Mouse (Mus musculus): ENCODE measurements at regions not wholly inside any gene's neighbourhood (a gene's known extent, or its start where the extent isn't known, plus 50 kb on each side); places are given as distances from the start of the nearest gene placed in this dataset.

DNA sequence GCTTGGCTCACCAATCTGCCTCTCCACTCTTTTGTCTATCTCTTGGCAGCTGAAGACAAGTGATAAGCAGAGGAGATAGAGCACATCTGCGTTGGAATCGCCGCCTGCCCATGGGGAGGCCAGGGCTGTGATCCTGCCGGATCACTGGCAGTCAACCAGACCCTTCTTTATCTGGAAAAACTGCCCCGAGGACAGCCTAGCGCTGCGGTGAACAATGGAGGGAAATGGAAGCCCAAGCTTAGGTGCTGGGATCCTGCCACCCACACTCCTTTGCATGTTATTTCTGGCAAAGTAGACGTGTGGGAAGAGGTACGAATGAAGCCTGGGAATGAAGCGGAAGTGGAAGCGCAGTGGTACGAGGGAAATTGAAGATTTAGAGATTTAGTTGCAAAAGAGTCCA is 112.8 kb downstream of the Rassf10 start:
- Histone ChIP-seq H3K4me1 (0 out of 2 replicates have a peak, but pooled peaks cover 4% of the 10 kb centered on the region), H3K9ac (no peak overlapping the region), H3K4me2 (no peak overlapping the region), H3K9me3 (no peaks in the 10 kb centered on the region), H3K4me3 (no peak overlapping the region), H3K36me3 (no peaks in the 10 kb centered on the region), H3K27me3 (no peaks in the 10 kb centered on the region), H3K27ac (no peak overlapping the region)
- WGBS: 55% methylated on average over 12 of the region's 12 CpGs
- no peak for ATAC-seq (ENCODE audit: borderline replicate concordance, extremely low read depth, low FRiP score, low TSS enrichment)

GRCm38 (mm10) chr7:113068296-113068695 is 114.5 kb downstream of the Rassf10 start:
- 0 out of 2 replicates have a peak, but pooled peaks cover 4% of the 10 kb centered on the region for H3K4me1 ChIP-seq
- no peaks in the 10 kb centered on the region for H3K9me3 ChIP-seq
- H3K4me2 ChIP-seq: no peak overlapping the region
- H3K27ac ChIP-seq: no peak overlapping the region
- H3K9ac ChIP-seq: no peak overlapping the region
- ATAC-seq (ENCODE audit: borderline replicate concordance, extremely low read depth, low FRiP score, low TSS enrichment): no peak
- H3K27me3 ChIP-seq: no peaks in the 10 kb centered on the region
- 88% methylated on average over 6 of the region's 6 CpGs for WGBS
- no peak overlapping the region for H3K4me3 ChIP-seq
- no peaks in the 10 kb centered on the region for H3K36me3 ChIP-seq

DNA sequence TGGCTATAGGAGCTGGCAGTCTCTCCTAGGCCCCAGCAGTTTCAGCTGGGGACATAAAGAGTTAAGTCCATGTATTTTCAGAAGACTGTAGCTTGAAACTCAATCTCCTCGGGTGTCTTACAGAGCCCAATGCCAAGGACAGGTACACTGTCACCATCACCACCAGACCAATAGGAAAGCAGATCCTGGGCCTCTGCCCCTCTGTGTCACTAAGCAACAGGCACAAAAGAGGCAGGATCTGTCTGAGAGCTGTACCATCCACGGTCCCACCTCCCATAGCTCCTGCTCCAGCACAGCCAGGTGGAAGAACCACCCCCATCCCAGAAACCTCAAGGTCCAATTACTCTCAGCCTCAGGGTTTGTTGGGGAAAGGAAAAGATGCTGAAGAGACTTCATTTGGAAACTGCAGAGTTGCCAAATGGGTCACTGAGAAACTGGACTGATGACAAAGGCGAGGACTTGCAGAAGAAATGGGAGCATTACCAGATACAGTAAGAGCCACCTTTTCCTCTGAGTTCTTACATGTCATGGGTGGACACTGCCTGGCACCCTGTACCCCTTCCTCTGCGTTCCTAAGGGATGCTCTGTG is 115.7 kb downstream of the Rassf10 start:
- no peak for ATAC-seq (ENCODE audit: borderline replicate concordance, extremely low read depth, low FRiP score, low TSS enrichment)
- H3K4me2 ChIP-seq: no peak overlapping the region
- no peak overlapping the region for H3K9ac ChIP-seq
- H3K27me3 ChIP-seq: no peaks in the 10 kb centered on the region
- WGBS: 50% methylated on average over 4 of the region's 4 CpGs
- 0 out of 2 replicates have a peak, but pooled peaks cover 4% of the 10 kb centered on the region for H3K4me1 ChIP-seq
- no peaks in the 10 kb centered on the region for H3K36me3 ChIP-seq
- no peak overlapping the region for H3K27ac ChIP-seq
- H3K9me3 ChIP-seq: no peaks in the 10 kb centered on the region
- no peak overlapping the region for H3K4me3 ChIP-seq

- H3K9me3 ChIP-seq: no peaks in the 10 kb centered on the region
- 48% methylated on average over 1 of the region's 1 CpGs for WGBS
- 0 out of 2 replicates have a peak, but pooled peaks cover 2% of the 10 kb centered on the region for H3K4me1 ChIP-seq
- H3K36me3 ChIP-seq: no peaks in the 10 kb centered on the region
- ATAC-seq (ENCODE audit: borderline replicate concordance, extremely low read depth, low FRiP score, low TSS enrichment): no peak
- H3K27ac ChIP-seq: no peak overlapping the region
- no peaks in the 10 kb centered on the region for H3K27me3 ChIP-seq
- H3K4me2 ChIP-seq: no peak overlapping the region
- no peak overlapping the region for H3K9ac ChIP-seq
- H3K4me3 ChIP-seq: no peak overlapping the region
These were observed 117.7 kb downstream of the Rassf10 start for GRCm38 (mm10) chr7:113071418-113071817.

- ATAC-seq (ENCODE audit: borderline replicate concordance, extremely low read depth, low FRiP score, low TSS enrichment): no peak
- Histone ChIP-seq H3K36me3 (no peaks in the 10 kb centered on the region), H3K4me2 (no peak overlapping the region), H3K27ac (no peak overlapping the region), H3K9me3 (no peaks in the 10 kb centered on the region), H3K27me3 (no peaks in the 10 kb centered on the region), H3K4me3 (no peak overlapping the region), H3K4me1 (no peaks in the 10 kb centered on the region), H3K9ac (no peak overlapping the region)
- WGBS: 55% methylated on average over 6 of the region's 6 CpGs
These were observed 120.0 kb downstream of the Rassf10 start for GRCm38 (mm10) chr7:113073781-113074180.

DNA sequence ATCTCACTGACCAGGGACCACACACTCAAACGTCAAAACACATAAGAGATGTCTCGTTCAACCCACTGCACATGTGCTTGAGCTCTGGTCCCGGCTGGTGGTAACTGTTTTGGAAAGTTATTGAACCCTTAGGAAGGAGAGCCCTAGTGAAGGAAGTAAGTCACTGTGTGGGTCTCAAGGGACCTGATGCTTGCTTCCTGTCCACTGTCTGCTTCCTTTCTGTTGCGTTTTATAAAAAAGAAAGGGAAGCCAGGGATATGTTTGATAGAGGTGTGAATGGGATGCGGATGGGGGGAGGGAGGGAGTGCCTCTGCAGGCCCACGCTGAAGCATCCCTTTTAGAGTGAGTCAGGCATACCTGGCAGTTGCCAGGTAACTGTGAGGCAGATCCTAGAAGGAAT is 121.6 kb downstream of the Rassf10 start:
- no peak overlapping the region for H3K4me3 ChIP-seq
- H3K4me1 ChIP-seq: no peaks in the 10 kb centered on the region
- no peak for ATAC-seq (ENCODE audit: borderline replicate concordance, extremely low read depth, low FRiP score, low TSS enrichment)
- no peaks in the 10 kb centered on the region for H3K27me3 ChIP-seq
- H3K27ac ChIP-seq: no peak overlapping the region
- WGBS: 42% methylated on average over 6 of the region's 6 CpGs
- H3K9me3 ChIP-seq: no peaks in the 10 kb centered on the region
- H3K4me2 ChIP-seq: no peak overlapping the region
- no peak overlapping the region for H3K9ac ChIP-seq
- no peaks in the 10 kb centered on the region for H3K36me3 ChIP-seq

DNA sequence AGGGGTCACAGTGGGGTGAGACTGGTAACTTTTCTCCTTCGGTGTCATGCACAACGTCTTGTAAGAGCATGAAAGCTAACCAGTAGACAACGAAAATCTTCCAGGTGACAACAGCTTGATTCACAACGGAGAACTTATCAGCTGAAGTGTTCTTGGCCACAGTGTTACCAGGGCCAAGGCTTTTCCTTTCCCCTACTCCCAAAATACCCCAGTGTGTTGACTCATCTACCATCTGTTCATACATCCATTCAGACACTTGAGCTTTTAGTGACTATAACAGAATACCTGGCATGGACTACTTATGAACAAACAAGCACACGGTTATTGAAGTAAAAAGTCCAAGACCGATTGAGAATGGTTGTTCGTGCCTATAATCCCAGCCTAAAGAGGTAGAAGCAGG is 122.5 kb downstream of the Rassf10 start:
- WGBS: 75% methylated on average over 7 of the region's 7 CpGs
- Histone ChIP-seq H3K4me2 (no peak overlapping the region), H3K36me3 (no peaks in the 10 kb centered on the region), H3K27me3 (no peaks in the 10 kb centered on the region), H3K27ac (no peak overlapping the region), H3K9ac (no peak overlapping the region), H3K4me3 (no peak overlapping the region), H3K9me3 (no peaks in the 10 kb centered on the region), H3K4me1 (no peaks in the 10 kb centered on the region)
- no peak for ATAC-seq (ENCODE audit: borderline replicate concordance, extremely low read depth, low FRiP score, low TSS enrichment)

DNA sequence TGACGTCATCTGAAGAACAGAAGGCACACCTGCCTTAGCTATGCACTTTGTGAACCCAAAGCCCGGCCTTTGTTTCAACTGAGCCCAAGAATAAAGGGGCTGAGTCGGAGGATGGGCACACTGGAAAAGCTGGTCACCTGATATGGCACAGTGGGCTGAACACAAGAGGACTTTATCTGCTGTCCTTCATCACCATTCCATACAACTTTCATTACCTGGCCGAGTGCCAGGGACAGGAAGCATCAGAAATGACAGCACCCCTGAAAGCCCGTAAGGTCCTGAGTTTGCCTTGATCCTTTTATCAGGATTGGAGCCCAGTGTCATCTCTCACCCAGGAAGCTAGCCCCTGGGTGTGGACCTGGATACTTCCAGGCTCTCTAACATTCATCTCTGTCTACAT is 126.1 kb upstream of the Arntl start:
- ATAC-seq (ENCODE audit: borderline replicate concordance, extremely low read depth, low FRiP score, low TSS enrichment): no peak
- Histone ChIP-seq H3K4me2 (no peak overlapping the region), H3K9me3 (no peaks in the 10 kb centered on the region), H3K4me3 (no peak overlapping the region), H3K27ac (no peak overlapping the region), H3K27me3 (no peaks in the 10 kb centered on the region), H3K4me1 (peaks cover 7% of the 10 kb centered on the region; the same call in 1 of the 2 replicates), H3K36me3 (no peaks in the 10 kb centered on the region), H3K9ac (no peak overlapping the region)
- 39% methylated on average over 5 of the region's 5 CpGs for WGBS

DNA sequence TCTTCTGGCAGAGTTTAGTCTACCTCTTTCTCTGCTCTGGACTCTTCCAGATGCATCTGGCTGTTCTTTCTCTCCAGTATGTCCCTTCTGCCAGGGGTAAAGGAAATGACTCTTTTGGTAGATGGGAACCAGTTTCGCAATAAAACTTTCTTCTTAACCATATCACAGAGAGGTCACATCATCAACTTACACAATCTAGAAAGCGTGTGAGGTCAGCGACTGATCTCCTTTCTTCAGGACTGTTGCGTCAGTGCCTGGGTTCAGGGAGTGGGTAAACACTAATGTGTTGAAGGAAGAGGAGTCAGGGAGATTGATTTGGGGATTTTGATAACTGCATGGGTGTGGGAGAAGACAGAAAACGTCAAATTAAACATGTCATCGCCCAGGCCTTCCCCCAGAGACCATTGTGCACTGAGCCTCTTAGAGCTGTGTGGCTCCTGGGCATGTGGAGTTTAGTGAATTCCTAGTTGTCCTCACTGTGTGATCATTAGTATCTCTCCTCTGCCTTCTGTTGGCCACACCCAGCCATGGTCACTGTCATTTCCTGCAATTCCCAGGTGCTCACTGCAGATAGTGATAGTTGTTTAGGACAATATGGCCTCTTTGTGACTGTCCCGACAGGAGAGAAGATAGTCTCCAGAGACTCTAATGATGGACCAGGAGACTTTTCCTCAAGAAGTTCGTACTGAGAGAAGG is 122.2 kb upstream of the Arntl start:
- Histone ChIP-seq H3K36me3 (no peaks in the 10 kb centered on the region), H3K9me3 (no peaks in the 10 kb centered on the region), H3K27ac (no peak overlapping the region), H3K27me3 (no peaks in the 10 kb centered on the region), H3K4me2 (no peak overlapping the region), H3K9ac (no peak overlapping the region), H3K4me3 (no peak overlapping the region), H3K4me1 (peaks cover 7% of the 10 kb centered on the region; the same call in 1 of the 2 replicates)
- WGBS: 49% methylated on average over 8 of the region's 8 CpGs
- peak; percentile 59; the same call in 1 of the 2 replicates for ATAC-seq (ENCODE audit: borderline replicate concordance, extremely low read depth, low FRiP score, low TSS enrichment)

DNA sequence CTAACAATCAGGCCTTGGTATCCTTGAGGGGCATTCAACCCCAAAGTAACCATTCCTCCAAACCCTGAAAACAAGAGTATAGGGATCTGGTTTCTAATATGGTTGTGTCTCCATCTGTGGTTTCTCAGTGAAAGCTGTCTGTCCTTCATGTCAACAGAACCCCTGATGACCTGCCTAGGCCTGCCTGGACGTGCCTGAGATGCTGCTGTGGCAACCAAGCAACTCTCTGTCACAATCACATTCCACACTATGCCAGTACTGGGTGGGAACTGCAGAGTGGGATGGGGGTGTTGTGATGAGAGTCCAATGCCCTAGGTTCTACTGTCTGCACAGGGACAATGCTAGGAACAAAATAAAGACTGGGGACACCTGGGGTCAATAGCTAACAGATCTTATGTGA is 121.1 kb upstream of the Arntl start:
- H3K9ac ChIP-seq: no peak overlapping the region
- H3K4me3 ChIP-seq: no peak overlapping the region
- no peak overlapping the region for H3K27ac ChIP-seq
- WGBS: 41% methylated on average over 1 of the region's 1 CpGs
- ATAC-seq (ENCODE audit: borderline replicate concordance, extremely low read depth, low FRiP score, low TSS enrichment): no peak
- no peaks in the 10 kb centered on the region for H3K27me3 ChIP-seq
- H3K4me2 ChIP-seq: no peak overlapping the region
- H3K4me1 ChIP-seq: peaks cover 7% of the 10 kb centered on the region; the same call in 1 of the 2 replicates
- no peaks in the 10 kb centered on the region for H3K36me3 ChIP-seq
- no peaks in the 10 kb centered on the region for H3K9me3 ChIP-seq

DNA sequence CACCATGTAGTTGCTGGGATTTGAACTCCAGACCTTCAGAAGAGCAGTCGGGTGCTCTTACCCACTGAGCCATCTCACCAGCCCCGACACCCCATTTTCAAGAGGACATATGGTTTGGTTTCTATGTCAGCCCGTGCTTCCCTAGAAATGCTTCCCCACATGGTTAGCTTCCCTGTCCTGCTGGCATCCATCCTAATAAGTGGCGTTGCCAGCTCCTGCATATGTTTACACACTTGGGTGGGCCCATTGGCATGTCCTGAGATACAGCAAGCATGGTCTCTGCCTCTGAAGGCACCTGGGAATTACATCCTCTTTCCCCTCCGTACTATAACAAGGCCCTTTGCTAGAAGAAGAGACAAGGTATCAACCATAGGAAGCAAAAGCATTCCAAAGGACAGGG is 119.6 kb upstream of the Arntl start:
- Histone ChIP-seq H3K36me3 (no peaks in the 10 kb centered on the region), H3K9ac (no peak overlapping the region), H3K9me3 (no peaks in the 10 kb centered on the region), H3K4me3 (no peak overlapping the region), H3K4me1 (peaks cover 7% of the 10 kb centered on the region; the same call in 1 of the 2 replicates), H3K27ac (no peak overlapping the region), H3K4me2 (no peak overlapping the region), H3K27me3 (no peaks in the 10 kb centered on the region)
- ATAC-seq (ENCODE audit: borderline replicate concordance, extremely low read depth, low FRiP score, low TSS enrichment): no peak
- 76% methylated on average over 5 of the region's 5 CpGs for WGBS

DNA sequence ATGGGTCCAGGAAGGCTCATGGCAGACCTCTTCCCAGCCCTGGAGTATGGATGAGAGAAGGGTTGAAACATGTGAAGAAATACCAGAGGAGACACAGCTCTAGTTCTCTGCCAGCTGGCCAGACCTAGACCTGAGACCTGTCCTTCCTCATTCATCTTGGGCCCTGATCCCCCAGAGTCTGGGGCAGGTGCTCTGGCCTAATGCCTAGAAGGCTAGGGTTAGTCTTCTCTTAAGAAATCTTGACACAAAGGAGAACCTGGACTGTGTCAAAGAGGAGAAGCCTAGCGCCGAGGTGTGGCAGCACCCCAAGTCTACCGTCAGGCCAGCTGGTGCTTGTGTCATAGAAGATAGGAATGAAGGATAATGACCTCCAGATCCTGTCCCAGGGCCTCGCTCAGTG is 118.2 kb upstream of the Arntl start:
- H3K9me3 ChIP-seq: no peaks in the 10 kb centered on the region
- peaks cover 7% of the 10 kb centered on the region; the same call in 1 of the 2 replicates for H3K4me1 ChIP-seq
- 78% methylated on average over 4 of the region's 4 CpGs for WGBS
- H3K36me3 ChIP-seq: no peaks in the 10 kb centered on the region
- H3K4me2 ChIP-seq: no peak overlapping the region
- H3K27ac ChIP-seq: no peak overlapping the region
- no peaks in the 10 kb centered on the region for H3K27me3 ChIP-seq
- no peak for ATAC-seq (ENCODE audit: borderline replicate concordance, extremely low read depth, low FRiP score, low TSS enrichment)
- H3K4me3 ChIP-seq: no peak overlapping the region
- no peak overlapping the region for H3K9ac ChIP-seq
